Mouse (Mus musculus): ENCODE data around the gene Gm4131. TPM values are rescaled to one million over a fixed set of nuclear protein-coding genes. Genes with fewer than 3 reads are reported as not detected.

Gene Gm4131
- polyA plus RNA-seq, 1 experiment: not detected

- Histone ChIP-seq H3K27ac (replicated peaks; ENCODE audit: low read depth, low read length) (no peak overlapping the region), H3K4me1 (ENCODE audit: control insufficient read depth, insufficient read depth, insufficient read length, low read length) (no peaks in the 10 kb centered on the region), H3K4me3 (ENCODE audit: insufficient read depth, low read depth, low read length) (no peak overlapping the region)
These were observed 109.1 kb downstream of the Gm4131 start for GRCm38 (mm10) chr14:62457420-62458181.

- Histone ChIP-seq H3K27ac (replicated peaks; ENCODE audit: low read depth, low read length) (no peak within 1 kb of the TSS), H3K4me3 (ENCODE audit: insufficient read depth, low read depth, low read length) (no peak within 1 kb of the TSS), H3K4me1 (ENCODE audit: control insufficient read depth, insufficient read depth, insufficient read length, low read length) (no peaks in the 10 kb centered on the region)
These were observed 110.4 kb downstream of the Gm4131 start, which contains the start of gene Gucy1b2 for GRCm38 (mm10) chr14:62456239-62456747. Gene Gucy1b2 (minus strand): TSS chr14:62456289.

- H3K4me1 ChIP-seq (ENCODE audit: control insufficient read depth, insufficient read depth, insufficient read length, low read length): no peaks in the 10 kb centered on the region
- H3K4me3 ChIP-seq (ENCODE audit: insufficient read depth, low read depth, low read length): no peak overlapping the region
- H3K27ac ChIP-seq (replicated peaks; ENCODE audit: low read depth, low read length): no peak overlapping the region
These were observed 111.2 kb downstream of the Gm4131 start for GRCm38 (mm10) chr14:62455570-62455879.

- Histone ChIP-seq H3K27ac (replicated peaks; ENCODE audit: low read depth, low read length) (no peak overlapping the region), H3K4me3 (ENCODE audit: insufficient read depth, low read depth, low read length) (no peak overlapping the region), H3K4me1 (ENCODE audit: control insufficient read depth, insufficient read depth, insufficient read length, low read length) (no peaks in the 10 kb centered on the region)
These were observed 111.8 kb downstream of the Gm4131 start for GRCm38 (mm10) chr14:62454760-62455569.

- no peak overlapping the region for H3K27ac ChIP-seq (replicated peaks; ENCODE audit: low read depth, low read length)
- H3K4me3 ChIP-seq (ENCODE audit: insufficient read depth, low read depth, low read length): no peak overlapping the region
- no peaks in the 10 kb centered on the region for H3K4me1 ChIP-seq (ENCODE audit: control insufficient read depth, insufficient read depth, insufficient read length, low read length)
These were observed 112.6 kb downstream of the Gm4131 start for GRCm38 (mm10) chr14:62454136-62454535.

GRCm38 (mm10) chr14:62453276-62453675 is 113.4 kb downstream of the Gm4131 start:
- H3K4me1 ChIP-seq (ENCODE audit: control insufficient read depth, insufficient read depth, insufficient read length, low read length): no peaks in the 10 kb centered on the region
- no peak overlapping the region for H3K4me3 ChIP-seq (ENCODE audit: insufficient read depth, low read depth, low read length)
- no peak overlapping the region for H3K27ac ChIP-seq (replicated peaks; ENCODE audit: low read depth, low read length)

- H3K4me3 ChIP-seq (ENCODE audit: insufficient read depth, low read depth, low read length): no peak overlapping the region
- no peaks in the 10 kb centered on the region for H3K4me1 ChIP-seq (ENCODE audit: control insufficient read depth, insufficient read depth, insufficient read length, low read length)
- H3K27ac ChIP-seq (replicated peaks; ENCODE audit: low read depth, low read length): no peak overlapping the region
These were observed 116.0 kb downstream of the Gm4131 start for GRCm38 (mm10) chr14:62450706-62451105.

- Histone ChIP-seq H3K27ac (replicated peaks; ENCODE audit: low read depth, low read length) (no peak overlapping the region), H3K4me3 (ENCODE audit: insufficient read depth, low read depth, low read length) (no peak overlapping the region), H3K4me1 (ENCODE audit: control insufficient read depth, insufficient read depth, insufficient read length, low read length) (no peaks in the 10 kb centered on the region)
These were observed 119.5 kb downstream of the Gm4131 start for GRCm38 (mm10) chr14:62447214-62447548.

GRCm38 (mm10) chr14:62446385-62447213 is 120.1 kb downstream of the Gm4131 start:
- Histone ChIP-seq H3K27ac (replicated peaks; ENCODE audit: low read depth, low read length) (no peak overlapping the region), H3K4me3 (ENCODE audit: insufficient read depth, low read depth, low read length) (no peak overlapping the region), H3K4me1 (ENCODE audit: control insufficient read depth, insufficient read depth, insufficient read length, low read length) (no peaks in the 10 kb centered on the region)

- Histone ChIP-seq H3K4me1 (ENCODE audit: control insufficient read depth, insufficient read depth, insufficient read length, low read length) (no peaks in the 10 kb centered on the region), H3K27ac (replicated peaks; ENCODE audit: low read depth, low read length) (no peak overlapping the region), H3K4me3 (ENCODE audit: insufficient read depth, low read depth, low read length) (no peak overlapping the region)
These were observed 122.8 kb downstream of the Gm4131 start for GRCm38 (mm10) chr14:62443840-62444430.

GRCm38 (mm10) chr14:62442971-62443370 is 123.8 kb downstream of the Gm4131 start:
- no peaks in the 10 kb centered on the region for H3K4me1 ChIP-seq (ENCODE audit: control insufficient read depth, insufficient read depth, insufficient read length, low read length)
- H3K27ac ChIP-seq (replicated peaks; ENCODE audit: low read depth, low read length): no peak overlapping the region
- no peak overlapping the region for H3K4me3 ChIP-seq (ENCODE audit: insufficient read depth, low read depth, low read length)

- Histone ChIP-seq H3K4me1 (ENCODE audit: control insufficient read depth, insufficient read depth, insufficient read length, low read length) (no peaks in the 10 kb centered on the region), H3K27ac (replicated peaks; ENCODE audit: low read depth, low read length) (no peak overlapping the region), H3K4me3 (ENCODE audit: insufficient read depth, low read depth, low read length) (no peak overlapping the region)
These were observed 126.7 kb downstream of the Gm4131 start for GRCm38 (mm10) chr14:62440036-62440435.

- H3K27ac ChIP-seq (replicated peaks; ENCODE audit: low read depth, low read length): no peak overlapping the region
- H3K4me3 ChIP-seq (ENCODE audit: insufficient read depth, low read depth, low read length): no peak overlapping the region
- no peaks in the 10 kb centered on the region for H3K4me1 ChIP-seq (ENCODE audit: control insufficient read depth, insufficient read depth, insufficient read length, low read length)
These were observed 128.5 kb downstream of the Gm4131 start for GRCm38 (mm10) chr14:62438236-62438635.

GRCm38 (mm10) chr14:62437806-62438205 is 128.9 kb downstream of the Gm4131 start:
- no peaks in the 10 kb centered on the region for H3K4me1 ChIP-seq (ENCODE audit: control insufficient read depth, insufficient read depth, insufficient read length, low read length)
- no peak overlapping the region for H3K27ac ChIP-seq (replicated peaks; ENCODE audit: low read depth, low read length)
- H3K4me3 ChIP-seq (ENCODE audit: insufficient read depth, low read depth, low read length): no peak overlapping the region

- Histone ChIP-seq H3K4me3 (ENCODE audit: insufficient read depth, low read depth, low read length) (no peak overlapping the region), H3K4me1 (ENCODE audit: control insufficient read depth, insufficient read depth, insufficient read length, low read length) (no peaks in the 10 kb centered on the region), H3K27ac (replicated peaks; ENCODE audit: low read depth, low read length) (no peak overlapping the region)
These were observed 141.4 kb downstream of the Gm4131 start for GRCm38 (mm10) chr14:62425277-62425691.

Data from brown adipose tissue, adult 24 weeks (tissue).